Mouse (Mus musculus) kidney, postnatal 36 days (tissue): Measurements from ENCODE around the gene Tm9sf3.

ENCODE experiments used
- DNase-seq, 2 experiments: peaks; one replicate each; pipeline ENCODE4 v3.0.0; 2021 to 2022; ENCODE audit warnings: mixed read lengths in 2 of 2

The Tm9sf3 gene

DNA sequence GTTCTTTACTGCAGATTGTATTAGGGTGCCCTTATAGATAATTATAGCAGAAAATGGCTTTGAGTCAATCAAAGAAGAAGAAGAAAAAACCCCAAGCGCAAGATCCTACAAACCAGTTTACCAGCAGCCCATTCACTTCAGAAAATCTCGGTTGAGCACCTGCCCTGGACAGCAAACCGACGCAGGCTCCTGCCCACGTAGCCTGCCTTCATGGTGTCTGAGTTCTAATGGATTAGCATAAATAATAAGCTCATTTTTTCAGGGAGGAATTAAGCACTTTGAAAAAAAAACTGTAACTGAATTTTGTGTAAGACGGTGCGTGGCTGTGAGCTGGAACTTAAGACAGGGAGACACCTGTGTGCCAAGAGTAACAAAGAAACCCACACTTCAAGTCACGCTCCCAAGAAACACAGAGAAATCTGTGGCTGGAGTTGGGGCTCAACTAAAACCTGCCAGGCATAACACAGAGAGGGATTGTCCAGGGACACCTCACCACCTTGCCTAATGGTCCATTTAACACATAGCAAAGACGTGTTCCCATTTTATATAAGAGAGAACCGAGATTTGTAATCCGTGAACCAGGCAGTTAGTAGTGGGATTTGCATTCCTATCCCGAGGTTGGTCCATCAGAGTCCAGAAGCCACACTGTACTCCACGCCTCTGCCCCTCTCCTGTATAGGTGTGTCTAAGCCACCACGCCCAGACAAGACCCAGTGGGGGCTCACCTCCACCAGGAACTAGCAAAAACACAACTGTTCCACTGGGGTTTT lies 98.5 kb downstream of the Tm9sf3 start:
- DNase-seq: no peak

DNA sequence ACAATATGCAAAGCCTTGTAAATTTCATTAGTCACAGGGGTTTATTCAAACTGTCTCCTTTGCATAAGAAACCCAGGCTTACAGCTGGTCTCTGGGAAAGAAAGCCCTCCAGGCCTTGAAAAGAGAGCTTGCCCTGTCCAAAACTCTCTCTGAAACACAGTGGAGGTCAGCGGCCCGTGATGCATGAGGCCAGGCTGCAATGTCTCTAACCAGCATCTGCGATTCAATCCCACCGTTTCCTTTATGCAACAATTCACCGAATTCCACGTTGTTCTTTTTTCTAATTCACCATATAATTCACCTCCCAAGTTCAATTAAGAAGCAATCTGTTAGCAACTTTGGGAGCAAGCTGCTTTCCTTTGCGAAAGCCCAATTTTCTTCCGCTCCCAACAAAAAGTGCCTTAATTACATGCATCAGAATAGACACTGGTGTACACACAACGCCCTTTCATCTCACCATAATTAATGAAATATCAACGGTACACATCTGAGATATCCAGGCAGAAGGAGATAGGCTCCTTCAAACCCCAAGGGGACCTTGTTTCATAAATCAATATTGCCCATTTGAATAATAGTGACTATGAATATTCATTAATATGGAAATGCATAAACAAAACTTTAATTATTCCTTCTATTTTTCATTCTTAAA lies 99.2 kb downstream of the Tm9sf3 start:
- DNase-seq: no peak
